In genomic region chr10:107122744-107123528, GRCm38 (mm10) we compare ENCODE assay signal across 8 mouse cellular contexts. TPM values are rescaled to one million over a fixed set of nuclear protein-coding genes. Genes with fewer than 3 reads are reported as not detected.
DNase-seq lines count a peak whose midpoint lies in the region; ATAC-seq and TF ChIP-seq lines count a peak whose summit lies in the region.

No protein-coding gene starts in this region.

- no peak overlapping the region for H3K27ac ChIP-seq in kidney, postnatal 0 days
- H3K27ac ChIP-seq in embryonic facial prominence, embryonic 15.5 days (replicated peaks), result peak overlapping the region; percentile 72
- H3K27ac ChIP-seq in hindbrain, postnatal 0 days, result no peak overlapping the region

- no peaks in the 10 kb centered on the region for H3K36me3 ChIP-seq in kidney, postnatal 0 days (ENCODE audit: insufficient read depth, low read length)
- H3K36me3 ChIP-seq in embryonic facial prominence, embryonic 15.5 days, result no peaks in the 10 kb centered on the region
- H3K36me3 ChIP-seq in hindbrain, postnatal 0 days (ENCODE audit: insufficient read depth, low read length), result no peaks in the 10 kb centered on the region
- no peaks in the 10 kb centered on the region for H3K36me3 ChIP-seq in myocyte (ENCODE audit: control insufficient read depth, insufficient read depth)

- no peak for TF ChIP-seq POLR2A in myocyte (IDR thresholded peaks at IDR 0.05; ENCODE audit: insufficient read length, low read depth)

- TF ChIP-seq CTCF in kidney, postnatal 0 days (IDR thresholded peaks at IDR 0.05; ENCODE audit: low read depth), result no peak
- no peak for TF ChIP-seq CTCF in hindbrain, postnatal 0 days (IDR thresholded peaks at IDR 0.05; ENCODE audit: low read depth)

- ATAC-seq in kidney, postnatal 0 days (replicated peaks; ENCODE audit: low FRiP score, low read depth), result peak; percentile 59
- ATAC-seq in embryonic facial prominence, embryonic 15.5 days (ENCODE audit: insufficient number of reproducible peaks, low FRiP score, low TSS enrichment, low read depth), result no peak; the same call in 1 of the 2 replicates
- peak; percentile 51; the same call in 1 of the 2 replicates for ATAC-seq in hindbrain, postnatal 0 days

- H3K4me1 ChIP-seq in kidney, postnatal 0 days (replicated peaks; ENCODE audit: insufficient read depth, low read length), result no peaks in the 10 kb centered on the region; the same call in 1 of the 2 replicates
- peaks cover 6% of the 10 kb centered on the region; the same call in 1 of the 2 replicates for H3K4me1 ChIP-seq in embryonic facial prominence, embryonic 15.5 days
- H3K4me1 ChIP-seq in hindbrain, postnatal 0 days (ENCODE audit: insufficient read depth, low read length), result no peaks in the 10 kb centered on the region

- peak overlapping the region; percentile 58 for H3K9ac ChIP-seq in kidney, postnatal 0 days (ENCODE audit: low read depth, low read length)
- peak overlapping the region; percentile 12; the same call in 1 of the 2 replicates for H3K9ac ChIP-seq in embryonic facial prominence, embryonic 15.5 days
- H3K9ac ChIP-seq in hindbrain, postnatal 0 days (replicated peaks; ENCODE audit: low read length), result peak overlapping the region; percentile 39; the same call in 1 of the 2 replicates

- 15% methylated on average over 9 of the region's 9 CpGs for WGBS in kidney, postnatal 0 days
- 10% methylated on average over 9 of the region's 9 CpGs for WGBS in embryonic facial prominence, embryonic 15.5 days
- WGBS in hindbrain, postnatal 0 days, result 16% methylated on average over 9 of the region's 9 CpGs

- H3K4me3 ChIP-seq in kidney, postnatal 0 days (replicated peaks; ENCODE audit: low read depth, low read length), result peak overlapping the region; percentile 50
- peak overlapping the region; percentile 51 for H3K4me3 ChIP-seq in embryonic facial prominence, embryonic 15.5 days (replicated peaks)
- peak overlapping the region; percentile 34 for H3K4me3 ChIP-seq in hindbrain, postnatal 0 days (ENCODE audit: low read length)
- H3K4me3 ChIP-seq in myocyte, result peak overlapping the region; percentile 36

- no peaks in the 10 kb centered on the region for H3K27me3 ChIP-seq in kidney, postnatal 0 days (ENCODE audit: insufficient read depth, low read length)
- no peaks in the 10 kb centered on the region for H3K27me3 ChIP-seq in embryonic facial prominence, embryonic 15.5 days
- H3K27me3 ChIP-seq in hindbrain, postnatal 0 days (ENCODE audit: insufficient read depth, low read length), result no peaks in the 10 kb centered on the region
- H3K27me3 ChIP-seq in myocyte (ENCODE audit: control insufficient read depth, insufficient read depth, insufficient read length), result no peaks in the 10 kb centered on the region

- H3ac ChIP-seq in myocyte (ENCODE audit: control insufficient read depth, insufficient read length), result no peak overlapping the region

- no peaks in the 10 kb centered on the region for H3K9me3 ChIP-seq in kidney, postnatal 0 days (replicated peaks; ENCODE audit: low read length)
- no peaks in the 10 kb centered on the region for H3K9me3 ChIP-seq in embryonic facial prominence, embryonic 15.5 days (replicated peaks)
- no peaks in the 10 kb centered on the region for H3K9me3 ChIP-seq in hindbrain, postnatal 0 days (ENCODE audit: low read length)

- no peaks in the 10 kb centered on the region for H3K79me2 ChIP-seq in myocyte (ENCODE audit: control insufficient read depth, insufficient read depth)

- H3K4me2 ChIP-seq in kidney, postnatal 0 days (ENCODE audit: low read length), result peak overlapping the region; percentile 65
- H3K4me2 ChIP-seq in embryonic facial prominence, embryonic 15.5 days (replicated peaks), result peak overlapping the region; percentile 64
- peak overlapping the region; percentile 55 for H3K4me2 ChIP-seq in hindbrain, postnatal 0 days (ENCODE audit: low read depth, low read length)
- H3K4me2 ChIP-seq in myocyte (ENCODE audit: low read depth), result peak overlapping the region; percentile 41

- DNase-seq in kidney, postnatal 0 days (ENCODE audit: low spot score), result no peak
- DNase-seq in kidney, adult 18-20 months, result no peak
- DNase-seq in hindbrain, postnatal 0 days (ENCODE audit: low spot score), result no peak
- no peak for DNase-seq in right cerebral cortex, adult 2 months (ENCODE audit: low spot score in 2 of 2)
- no peak for DNase-seq in urinary bladder, adult 18-20 months (ENCODE audit: low spot score in 2 of 2)
- no peak for DNase-seq in frontal cortex, postnatal 10 days (ENCODE audit: low spot score in 2 of 2)

TF ChIP-seq in myocyte, 11 proteins besides CTCF, POLR2A, EP300 and RAD21:
- TF ChIP-seq TCF3 (IDR thresholded peaks at IDR 0.05; ENCODE audit: insufficient read length, low read depth) (no peak), REST (IDR thresholded peaks at IDR 0.05; ENCODE audit: insufficient read depth, insufficient read length) (no peak)
TF ChIP-seq in myocyte: peak in this region for 0.

RNA-seq across cellular contexts. Expression of gene Acss3, which starts 0.5 kb away (rescaled TPM):
- polyA plus RNA-seq in kidney, postnatal 0 days (2015; fragmentation: Nextera tagmentation; extraction: Ambion mirVana), result 2.9 and 3.6 TPM in 2 replicates
- polyA plus RNA-seq in embryonic facial prominence, embryonic 15.5 days (2015; fragmentation: Nextera tagmentation; extraction: Ambion mirVana), result 4.0 and 4.7 TPM in 2 replicates
- 1.9 and 2.8 TPM in 2 replicates for total RNA-seq in hindbrain, postnatal 0 days (2014; rRNA removed)
- polyA plus RNA-seq in hindbrain, postnatal 0 days (2015; fragmentation: Nextera tagmentation; extraction: Ambion mirVana), result 0.89 and 1.2 TPM in 2 replicates
- polyA plus RNA-seq in myocyte (2012; fragmentation: generic; extraction: Trizol), result 0.37 TPM
